Mouse (Mus musculus): ENCODE data around the gene Iqce. TPM values are rescaled to one million over a fixed set of nuclear protein-coding genes. Genes with fewer than 3 reads are reported as not detected.

The Iqce gene
- 30.0 and 31.5 TPM in 2 replicates for polyA plus RNA-seq (2012; rRNA removed)

- H3K4me3 ChIP-seq (ENCODE audit: control insufficient read depth, insufficient read depth, low read length), result peak within 1 kb of the TSS; percentile 77
- H3K27ac ChIP-seq (ENCODE audit: control insufficient read depth, insufficient read depth, low read length), result peak within 1 kb of the TSS; percentile 8; the same call in 1 of the 2 replicates
- H3K4me1 ChIP-seq (replicated peaks; ENCODE audit: control insufficient read depth, insufficient read depth, low read length), result peaks cover 28% of the 10 kb centered on the region
- peak; percentile 97 for DNase-seq
- 0 out of 2 replicates have a peak, but pooled peaks have one; percentile 53 for TF ChIP-seq POLR2A (IDR thresholded peaks at IDR 0.05; ENCODE audit: control insufficient read depth, extremely low read depth, insufficient read depth, low read length, poor library complexity)
- no peak for TF ChIP-seq CTCF (IDR thresholded peaks at IDR 0.05; ENCODE audit: borderline replicate concordance, control insufficient read depth, extremely low read depth, insufficient read depth, low read length, poor library complexity)
- no peaks in the 10 kb centered on the region for H3K36me3 ChIP-seq (ENCODE audit: control insufficient read depth, insufficient read depth, low read length)
- H3K27me3 ChIP-seq (ENCODE audit: control insufficient read depth, insufficient read depth, low read length), result no peaks in the 10 kb centered on the region
- WGBS, result 0% methylated on average over 33 of the region's 33 CpGs
Observed at GRCm38 (mm10) chr5:140702103-140702513, at the start of gene Iqce. TSS of gene Iqce (minus strand) at chr5:140702378.

- H3K27ac ChIP-seq (ENCODE audit: control insufficient read depth, insufficient read depth, low read length), result no peak overlapping the region
- no peak overlapping the region for H3K4me3 ChIP-seq (ENCODE audit: control insufficient read depth, insufficient read depth, low read length)
- TF ChIP-seq CTCF (IDR thresholded peaks at IDR 0.05; ENCODE audit: borderline replicate concordance, control insufficient read depth, extremely low read depth, insufficient read depth, low read length, poor library complexity), result no peak
- no peak for TF ChIP-seq POLR2A (IDR thresholded peaks at IDR 0.05; ENCODE audit: control insufficient read depth, extremely low read depth, insufficient read depth, low read length, poor library complexity)
- DNase-seq, result peak; percentile 34
- 0% methylated on average over 1 of the region's 2 CpGs for WGBS
- H3K27me3 ChIP-seq (ENCODE audit: control insufficient read depth, insufficient read depth, low read length), result no peaks in the 10 kb centered on the region
- H3K4me1 ChIP-seq (replicated peaks; ENCODE audit: control insufficient read depth, insufficient read depth, low read length), result peaks cover 9% of the 10 kb centered on the region; the same call in 1 of the 2 replicates
- H3K36me3 ChIP-seq (ENCODE audit: control insufficient read depth, insufficient read depth, low read length), result no peaks in the 10 kb centered on the region
Observed at GRCm38 (mm10) chr5:140750925-140751324, 48.7 kb upstream of the Iqce start.

- Histone ChIP-seq H3K27ac (ENCODE audit: control insufficient read depth, insufficient read depth, low read length) (no peak overlapping the region), H3K4me1 (replicated peaks; ENCODE audit: control insufficient read depth, insufficient read depth, low read length) (peaks cover 9% of the 10 kb centered on the region; the same call in 1 of the 2 replicates), H3K4me3 (ENCODE audit: control insufficient read depth, insufficient read depth, low read length) (0 out of 2 replicates have a peak overlapping the region, but pooled peaks have one; percentile 7), H3K27me3 (ENCODE audit: control insufficient read depth, insufficient read depth, low read length) (no peaks in the 10 kb centered on the region), H3K36me3 (ENCODE audit: control insufficient read depth, insufficient read depth, low read length) (no peaks in the 10 kb centered on the region)
- DNase-seq, result peak; percentile 60
- 10% methylated on average over 12 of the region's 12 CpGs for whole genome bisulfite sequencing
- TF ChIP-seq CTCF (IDR thresholded peaks at IDR 0.05; ENCODE audit: borderline replicate concordance, control insufficient read depth, extremely low read depth, insufficient read depth, low read length, poor library complexity) (peak; percentile 76; the same call in 1 of the 2 replicates), POLR2A (IDR thresholded peaks at IDR 0.05; ENCODE audit: control insufficient read depth, extremely low read depth, insufficient read depth, low read length, poor library complexity) (no peak)
Observed at GRCm38 (mm10) chr5:140749062-140749875, 47.1 kb upstream of the Iqce start.

GRCm38 (mm10) chr5:140748425-140748824 lies 46.2 kb upstream of the Iqce start:
- no peak for DNase-seq
- 67% methylated on average over 10 of the region's 10 CpGs for WGBS
- no peak overlapping the region for H3K4me3 ChIP-seq (ENCODE audit: control insufficient read depth, insufficient read depth, low read length)
- TF ChIP-seq CTCF (IDR thresholded peaks at IDR 0.05; ENCODE audit: borderline replicate concordance, control insufficient read depth, extremely low read depth, insufficient read depth, low read length, poor library complexity) (no peak), POLR2A (IDR thresholded peaks at IDR 0.05; ENCODE audit: control insufficient read depth, extremely low read depth, insufficient read depth, low read length, poor library complexity) (no peak)
- peaks cover 9% of the 10 kb centered on the region; the same call in 1 of the 2 replicates for H3K4me1 ChIP-seq (replicated peaks; ENCODE audit: control insufficient read depth, insufficient read depth, low read length)
- no peaks in the 10 kb centered on the region for H3K27me3 ChIP-seq (ENCODE audit: control insufficient read depth, insufficient read depth, low read length)
- H3K36me3 ChIP-seq (ENCODE audit: control insufficient read depth, insufficient read depth, low read length), result no peaks in the 10 kb centered on the region
- H3K27ac ChIP-seq (ENCODE audit: control insufficient read depth, insufficient read depth, low read length), result no peak overlapping the region

GRCm38 (mm10) chr5:140743706-140744131 lies 41.5 kb upstream of the Iqce start:
- Histone ChIP-seq H3K4me1 (replicated peaks; ENCODE audit: control insufficient read depth, insufficient read depth, low read length) (peaks cover under 1% of the 10 kb centered on the region; the same call in 1 of the 2 replicates), H3K4me3 (ENCODE audit: control insufficient read depth, insufficient read depth, low read length) (no peak overlapping the region), H3K27ac (ENCODE audit: control insufficient read depth, insufficient read depth, low read length) (no peak overlapping the region), H3K36me3 (ENCODE audit: control insufficient read depth, insufficient read depth, low read length) (no peaks in the 10 kb centered on the region), H3K27me3 (ENCODE audit: control insufficient read depth, insufficient read depth, low read length) (no peaks in the 10 kb centered on the region)
- 63% methylated on average over 12 of the region's 12 CpGs for WGBS
- DNase-seq, result peak; percentile 13
- TF ChIP-seq POLR2A (IDR thresholded peaks at IDR 0.05; ENCODE audit: control insufficient read depth, extremely low read depth, insufficient read depth, low read length, poor library complexity) (no peak), CTCF (IDR thresholded peaks at IDR 0.05; ENCODE audit: borderline replicate concordance, control insufficient read depth, extremely low read depth, insufficient read depth, low read length, poor library complexity) (0 out of 2 replicates have a peak, but pooled peaks have one; percentile 32)

- H3K27me3 ChIP-seq (ENCODE audit: control insufficient read depth, insufficient read depth, low read length), result no peaks in the 10 kb centered on the region
- no peak overlapping the region for H3K4me3 ChIP-seq (ENCODE audit: control insufficient read depth, insufficient read depth, low read length)
- no peak for DNase-seq
- TF ChIP-seq CTCF (IDR thresholded peaks at IDR 0.05; ENCODE audit: borderline replicate concordance, control insufficient read depth, extremely low read depth, insufficient read depth, low read length, poor library complexity), result no peak
- TF ChIP-seq POLR2A (IDR thresholded peaks at IDR 0.05; ENCODE audit: control insufficient read depth, extremely low read depth, insufficient read depth, low read length, poor library complexity), result no peak
- H3K36me3 ChIP-seq (ENCODE audit: control insufficient read depth, insufficient read depth, low read length), result no peaks in the 10 kb centered on the region
- H3K4me1 ChIP-seq (replicated peaks; ENCODE audit: control insufficient read depth, insufficient read depth, low read length), result peaks cover 11% of the 10 kb centered on the region
- H3K27ac ChIP-seq (ENCODE audit: control insufficient read depth, insufficient read depth, low read length), result no peak overlapping the region
Observed at GRCm38 (mm10) chr5:140741877-140742276, 39.7 kb upstream of the Iqce start.
